Mouse (Mus musculus): Measurements from ENCODE around the gene Mrpl24. TPM values are rescaled to one million over a fixed set of nuclear protein-coding genes. Genes with fewer than 3 reads are reported as not detected.

Mrpl24 gene
- polyA plus RNA-seq, 1 experiment from 2014 or later, result 80.6 TPM

- Histone ChIP-seq H3K27me3 (replicated peaks; ENCODE audit: control insufficient read depth, insufficient read depth, low read length) (no peaks in the 10 kb centered on the region), H3K9me3 (ENCODE audit: control insufficient read depth, low read length) (no peaks in the 10 kb centered on the region), H3K4me1 (ENCODE audit: control insufficient read depth, insufficient read depth, low read length) (peaks cover 10% of the 10 kb centered on the region), H3K4me2 (ENCODE audit: low read depth, low read length) (no peak overlapping the region), H3K4me3 (ENCODE audit: low read length) (no peak overlapping the region), H3K36me3 (ENCODE audit: control insufficient read depth, insufficient read depth, low read length) (peaks cover 17% of the 10 kb centered on the region; the same call in 1 of the 2 replicates), H3K27ac (ENCODE audit: low read length) (no peak overlapping the region), H3K9ac (ENCODE audit: low read depth, low read length) (no peak overlapping the region)
- 84% methylated on average over 7 of the region's 7 CpGs for WGBS
- ATAC-seq, result no peak
Measured at GRCm38 (mm10) chr3:87924996-87925395, 5.7 kb downstream of the Mrpl24 start.

- no peak overlapping the region for H3K4me3 ChIP-seq (ENCODE audit: low read length)
- H3K4me1 ChIP-seq (ENCODE audit: control insufficient read depth, insufficient read depth, low read length), result peaks cover 23% of the 10 kb centered on the region
- no peak for ATAC-seq
- H3K27me3 ChIP-seq (replicated peaks; ENCODE audit: control insufficient read depth, insufficient read depth, low read length), result no peaks in the 10 kb centered on the region
- peaks cover 24% of the 10 kb centered on the region; the same call in 1 of the 2 replicates for H3K36me3 ChIP-seq (ENCODE audit: control insufficient read depth, insufficient read depth, low read length)
- H3K9me3 ChIP-seq (ENCODE audit: control insufficient read depth, low read length), result no peaks in the 10 kb centered on the region
- 92% methylated on average over 5 of the region's 5 CpGs for WGBS
- H3K27ac ChIP-seq (ENCODE audit: low read length), result no peak overlapping the region
- no peak overlapping the region for H3K9ac ChIP-seq (ENCODE audit: low read depth, low read length)
- no peak overlapping the region for H3K4me2 ChIP-seq (ENCODE audit: low read depth, low read length)
Measured at GRCm38 (mm10) chr3:87927452-87927851, 8.1 kb downstream of the Mrpl24 start.

GRCm38 (mm10) chr3:87929341-87930077, 10.2 kb downstream of the Mrpl24 start:
- 5% methylated on average over 26 of the region's 26 CpGs for WGBS
- Histone ChIP-seq H3K4me3 (ENCODE audit: low read length) (peak overlapping the region; percentile 95), H3K27me3 (replicated peaks; ENCODE audit: control insufficient read depth, insufficient read depth, low read length) (no peaks in the 10 kb centered on the region), H3K9me3 (ENCODE audit: control insufficient read depth, low read length) (no peaks in the 10 kb centered on the region), H3K27ac (ENCODE audit: low read length) (peak overlapping the region; percentile 80), H3K9ac (ENCODE audit: low read depth, low read length) (peak overlapping the region; percentile 94), H3K4me2 (ENCODE audit: low read depth, low read length) (peak overlapping the region; percentile 81), H3K4me1 (ENCODE audit: control insufficient read depth, insufficient read depth, low read length) (peaks cover 25% of the 10 kb centered on the region), H3K36me3 (ENCODE audit: control insufficient read depth, insufficient read depth, low read length) (peaks cover 25% of the 10 kb centered on the region; the same call in 1 of the 2 replicates)
- peak; percentile 61 for ATAC-seq

- Histone ChIP-seq H3K36me3 (ENCODE audit: control insufficient read depth, insufficient read depth, low read length) (peaks cover 20% of the 10 kb centered on the region; the same call in 1 of the 2 replicates), H3K9ac (ENCODE audit: low read depth, low read length) (peak within 1 kb of the TSS; percentile 94), H3K27me3 (replicated peaks; ENCODE audit: control insufficient read depth, insufficient read depth, low read length) (no peaks in the 10 kb centered on the region), H3K27ac (ENCODE audit: low read length) (peak within 1 kb of the TSS; percentile 90), H3K4me3 (ENCODE audit: low read length) (peak within 1 kb of the TSS; percentile 95), H3K4me1 (ENCODE audit: control insufficient read depth, insufficient read depth, low read length) (peaks cover 25% of the 10 kb centered on the region), H3K4me2 (ENCODE audit: low read depth, low read length) (peak within 1 kb of the TSS; percentile 81), H3K9me3 (ENCODE audit: control insufficient read depth, low read length) (no peaks in the 10 kb centered on the region)
- 0% methylated on average over 71 of the region's 78 CpGs for WGBS
- ATAC-seq, result peak; percentile 98
Measured at GRCm38 (mm10) chr3:87930078-87930795, 10.9 kb downstream of the Mrpl24 start, which contains the start of the genes Isg20l2 and Rrnad1. Gene Isg20l2 (plus strand): TSS chr3:87930314. Gene Rrnad1 (minus strand): TSS chr3:87930717.

GRCm38 (mm10) chr3:87934026-87934425, 14.7 kb downstream of the Mrpl24 start:
- 83% methylated on average over 5 of the region's 5 CpGs for WGBS
- H3K27ac ChIP-seq (ENCODE audit: low read length), result no peak overlapping the region

GRCm38 (mm10) chr3:87934501-87934900, 15.2 kb downstream of the Mrpl24 start:
- Histone ChIP-seq H3K4me1 (ENCODE audit: control insufficient read depth, insufficient read depth, low read length) (peaks cover 18% of the 10 kb centered on the region), H3K27ac (ENCODE audit: low read length) (no peak overlapping the region), H3K4me2 (ENCODE audit: low read depth, low read length) (no peak overlapping the region), H3K9me3 (ENCODE audit: control insufficient read depth, low read length) (no peaks in the 10 kb centered on the region), H3K27me3 (replicated peaks; ENCODE audit: control insufficient read depth, insufficient read depth, low read length) (no peaks in the 10 kb centered on the region), H3K36me3 (ENCODE audit: control insufficient read depth, insufficient read depth, low read length) (peaks cover 18% of the 10 kb centered on the region), H3K9ac (ENCODE audit: low read depth, low read length) (no peak overlapping the region), H3K4me3 (ENCODE audit: low read length) (no peak overlapping the region)
- 63% methylated on average over 4 of the region's 4 CpGs for WGBS
- ATAC-seq, result no peak

More at GRCm38 (mm10) chr3:87934026-87934425, 14.7 kb downstream of the Mrpl24 start:
- Histone ChIP-seq H3K4me2 (ENCODE audit: low read depth, low read length) (no peak overlapping the region), H3K4me1 (ENCODE audit: control insufficient read depth, insufficient read depth, low read length) (peaks cover 22% of the 10 kb centered on the region), H3K36me3 (ENCODE audit: control insufficient read depth, insufficient read depth, low read length) (peaks cover 14% of the 10 kb centered on the region), H3K4me3 (ENCODE audit: low read length) (no peak overlapping the region), H3K9me3 (ENCODE audit: control insufficient read depth, low read length) (no peaks in the 10 kb centered on the region), H3K9ac (ENCODE audit: low read depth, low read length) (no peak overlapping the region), H3K27me3 (replicated peaks; ENCODE audit: control insufficient read depth, insufficient read depth, low read length) (no peaks in the 10 kb centered on the region)
- ATAC-seq, result no peak

GRCm38 (mm10) chr3:87935201-87935600, 15.9 kb downstream of the Mrpl24 start:
- H3K27ac ChIP-seq (ENCODE audit: low read length), result no peak overlapping the region
- no peaks in the 10 kb centered on the region for H3K27me3 ChIP-seq (replicated peaks; ENCODE audit: control insufficient read depth, insufficient read depth, low read length)
- 0 out of 2 replicates have a peak, but pooled peaks have one; percentile 17 for ATAC-seq
- H3K4me2 ChIP-seq (ENCODE audit: low read depth, low read length), result no peak overlapping the region
- no peak overlapping the region for H3K4me3 ChIP-seq (ENCODE audit: low read length)
- no peaks in the 10 kb centered on the region for H3K9me3 ChIP-seq (ENCODE audit: control insufficient read depth, low read length)
- no peak overlapping the region for H3K9ac ChIP-seq (ENCODE audit: low read depth, low read length)
- peaks cover 21% of the 10 kb centered on the region for H3K36me3 ChIP-seq (ENCODE audit: control insufficient read depth, insufficient read depth, low read length)
- peaks cover 18% of the 10 kb centered on the region for H3K4me1 ChIP-seq (ENCODE audit: control insufficient read depth, insufficient read depth, low read length)
- 83% methylated on average over 4 of the region's 4 CpGs for WGBS

- peaks cover 23% of the 10 kb centered on the region for H3K36me3 ChIP-seq (ENCODE audit: control insufficient read depth, insufficient read depth, low read length)
- no peak overlapping the region for H3K9ac ChIP-seq (ENCODE audit: low read depth, low read length)
- no peak overlapping the region for H3K4me3 ChIP-seq (ENCODE audit: low read length)
- 97% methylated on average over 2 of the region's 2 CpGs for WGBS
- H3K4me1 ChIP-seq (ENCODE audit: control insufficient read depth, insufficient read depth, low read length), result peaks cover 17% of the 10 kb centered on the region
- no peaks in the 10 kb centered on the region for H3K27me3 ChIP-seq (replicated peaks; ENCODE audit: control insufficient read depth, insufficient read depth, low read length)
- no peak overlapping the region for H3K4me2 ChIP-seq (ENCODE audit: low read depth, low read length)
- no peak overlapping the region for H3K27ac ChIP-seq (ENCODE audit: low read length)
- H3K9me3 ChIP-seq (ENCODE audit: control insufficient read depth, low read length), result no peaks in the 10 kb centered on the region
- peak; percentile 50 for ATAC-seq
Measured at GRCm38 (mm10) chr3:87935776-87936175, 16.5 kb downstream of the Mrpl24 start.

- no peak overlapping the region for H3K9ac ChIP-seq (ENCODE audit: low read depth, low read length)
- no peak overlapping the region for H3K4me3 ChIP-seq (ENCODE audit: low read length)
- H3K27ac ChIP-seq (ENCODE audit: low read length), result no peak overlapping the region
- ATAC-seq, result no peak
- H3K36me3 ChIP-seq (ENCODE audit: control insufficient read depth, insufficient read depth, low read length), result peaks cover 13% of the 10 kb centered on the region
- 64% methylated on average over 5 of the region's 5 CpGs for WGBS
- H3K4me1 ChIP-seq (ENCODE audit: control insufficient read depth, insufficient read depth, low read length), result no peaks in the 10 kb centered on the region
- peaks cover 1% of the 10 kb centered on the region; the same call in 1 of the 2 replicates for H3K27me3 ChIP-seq (replicated peaks; ENCODE audit: control insufficient read depth, insufficient read depth, low read length)
- no peaks in the 10 kb centered on the region for H3K9me3 ChIP-seq (ENCODE audit: control insufficient read depth, low read length)
- H3K4me2 ChIP-seq (ENCODE audit: low read depth, low read length), result no peak overlapping the region
Measured at GRCm38 (mm10) chr3:87940611-87941010, 21.3 kb downstream of the Mrpl24 start.

Measured in intestine, embryonic 16.5 days (tissue).